Mouse (Mus musculus): ENCODE measurements around the gene Vwa3b. TPM values are rescaled to one million over a fixed set of nuclear protein-coding genes. Genes with fewer than 3 reads are reported as not detected.

Vwa3b gene
- polyA plus RNA-seq, 1 experiment: not detected

Other genes starting within 250 kb of the Vwa3b start
- 13.6 and 17.8 TPM in 2 replicates for gene Tmem131, start 82.9 kb upstream of the Vwa3b start, polyA plus RNA-seq (2012; ENCODE audit: insufficient read depth, insufficient read length, missing spikeins)
- gene Cnga3, start 187.8 kb downstream of the Vwa3b start, polyA plus RNA-seq (2012; ENCODE audit: insufficient read depth, insufficient read length, missing spikeins): 0.79 TPM in 1 of 2 replicates, not detected in the other

Measured in brown adipose tissue, adult 24 weeks (tissue).